Mouse (Mus musculus): ENCODE data around the gene Mcub. TPM values are rescaled to one million over a fixed set of nuclear protein-coding genes. Genes with fewer than 3 reads are reported as not detected.

Gene Mcub
- polyA plus RNA-seq, 1 experiment from 2014 or later, result 3.5 TPM

DNA sequence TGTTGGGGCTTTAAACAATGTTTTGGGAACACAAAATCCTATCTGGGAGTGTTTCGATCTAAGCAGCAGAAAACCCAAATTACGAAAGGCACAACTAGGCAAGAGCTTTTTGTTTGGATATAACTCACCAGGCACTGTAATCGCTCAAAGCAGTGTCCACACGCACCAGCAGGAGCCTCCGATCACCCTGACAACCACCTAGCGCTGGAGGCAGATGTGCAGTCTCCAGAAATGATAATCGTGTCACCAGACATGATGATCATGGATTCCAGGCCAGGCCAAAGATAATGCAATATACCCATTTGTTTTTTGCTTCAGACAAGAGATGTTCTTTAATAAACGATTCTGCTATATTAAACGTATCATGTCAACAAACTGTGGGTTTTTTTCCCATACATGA is 2.1 kb downstream of the Mcub start:
- ATAC-seq (replicated peaks; ENCODE audit: low FRiP score) (0 out of 2 replicates have a peak, but pooled peaks have one; percentile 50), DNase-seq (ENCODE audit: low spot score) (no peak)
- H3K27ac ChIP-seq (ENCODE audit: low read depth, low read length), result no peak overlapping the region
- H3K27me3 ChIP-seq (replicated peaks; ENCODE audit: control insufficient read depth, insufficient read depth, low read length), result peaks cover 29% of the 10 kb centered on the region
- H3K4me1 ChIP-seq (replicated peaks; ENCODE audit: control insufficient read depth, insufficient read depth, low read length), result peaks cover 10% of the 10 kb centered on the region
- no peaks in the 10 kb centered on the region for H3K9me3 ChIP-seq (ENCODE audit: control insufficient read depth, low read length)
- H3K4me3 ChIP-seq (ENCODE audit: low read depth, low read length), result no peak overlapping the region
- no peak overlapping the region for H3K4me2 ChIP-seq
- 78% methylated on average over 9 of the region's 9 CpGs for WGBS
- H3K9ac ChIP-seq (ENCODE audit: low read depth, low read length), result no peak overlapping the region
- H3K36me3 ChIP-seq (ENCODE audit: control insufficient read depth, insufficient read depth, low read length), result no peaks in the 10 kb centered on the region

DNA sequence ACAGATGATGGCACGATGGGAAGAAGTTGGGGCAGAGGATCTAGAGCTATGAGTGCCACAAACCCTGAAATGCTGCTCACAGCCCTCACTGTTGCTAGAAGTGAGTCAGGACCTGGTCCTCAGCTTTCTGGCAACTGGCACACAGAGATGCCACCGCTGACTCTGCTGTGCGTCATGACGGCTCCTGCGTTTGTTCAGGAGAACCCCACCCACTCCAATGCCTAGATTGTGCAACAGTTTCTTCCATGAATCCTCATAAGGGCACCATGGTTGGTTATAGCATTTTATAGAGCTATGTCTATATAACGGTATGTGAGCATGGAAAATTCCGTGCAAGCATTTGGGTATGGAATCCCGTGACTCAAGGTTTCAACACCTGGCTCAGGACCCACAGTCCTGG is 5.3 kb downstream of the Mcub start:
- Histone ChIP-seq H3K4me2 (no peak overlapping the region), H3K4me1 (replicated peaks; ENCODE audit: control insufficient read depth, insufficient read depth, low read length) (0 out of 2 replicates have a peak, but pooled peaks cover 3% of the 10 kb centered on the region), H3K27ac (ENCODE audit: low read depth, low read length) (no peak overlapping the region), H3K36me3 (ENCODE audit: control insufficient read depth, insufficient read depth, low read length) (no peaks in the 10 kb centered on the region), H3K9ac (ENCODE audit: low read depth, low read length) (no peak overlapping the region), H3K4me3 (ENCODE audit: low read depth, low read length) (no peak overlapping the region), H3K27me3 (replicated peaks; ENCODE audit: control insufficient read depth, insufficient read depth, low read length) (peaks cover 16% of the 10 kb centered on the region), H3K9me3 (ENCODE audit: control insufficient read depth, low read length) (no peaks in the 10 kb centered on the region)
- DNase-seq (ENCODE audit: low spot score) (no peak), ATAC-seq (replicated peaks; ENCODE audit: low FRiP score) (no peak)
- WGBS, result 89% methylated on average over 8 of the region's 8 CpGs

DNA sequence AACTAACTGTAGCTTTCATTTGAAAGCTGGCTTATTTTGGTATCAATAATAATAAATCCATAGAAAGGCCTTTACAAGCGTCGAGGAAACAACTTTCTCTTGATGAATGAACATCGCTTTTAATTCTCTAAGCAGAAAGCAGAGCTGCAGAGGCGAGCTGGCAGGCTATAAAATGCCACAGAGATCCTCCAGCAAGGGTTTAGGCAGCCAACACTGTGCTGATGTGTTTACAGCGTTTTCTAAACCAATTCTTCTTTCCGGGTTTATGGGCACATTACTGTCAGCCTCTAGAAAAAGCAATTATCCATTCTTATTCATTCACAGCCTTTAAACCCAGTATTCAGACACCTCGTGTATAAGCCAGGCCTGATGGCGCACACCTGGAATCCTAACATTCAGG is 7.5 kb downstream of the Mcub start:
- Histone ChIP-seq H3K9ac (ENCODE audit: low read depth, low read length) (no peak overlapping the region), H3K36me3 (ENCODE audit: control insufficient read depth, insufficient read depth, low read length) (no peaks in the 10 kb centered on the region), H3K4me2 (no peak overlapping the region), H3K4me1 (replicated peaks; ENCODE audit: control insufficient read depth, insufficient read depth, low read length) (no peaks in the 10 kb centered on the region), H3K27ac (ENCODE audit: low read depth, low read length) (no peak overlapping the region), H3K4me3 (ENCODE audit: low read depth, low read length) (no peak overlapping the region), H3K27me3 (replicated peaks; ENCODE audit: control insufficient read depth, insufficient read depth, low read length) (no peaks in the 10 kb centered on the region; the same call in 1 of the 2 replicates), H3K9me3 (ENCODE audit: control insufficient read depth, low read length) (no peaks in the 10 kb centered on the region)
- DNase-seq (ENCODE audit: low spot score) (no peak), ATAC-seq (replicated peaks; ENCODE audit: low FRiP score) (no peak)
- 79% methylated on average over 8 of the region's 8 CpGs for WGBS

DNA sequence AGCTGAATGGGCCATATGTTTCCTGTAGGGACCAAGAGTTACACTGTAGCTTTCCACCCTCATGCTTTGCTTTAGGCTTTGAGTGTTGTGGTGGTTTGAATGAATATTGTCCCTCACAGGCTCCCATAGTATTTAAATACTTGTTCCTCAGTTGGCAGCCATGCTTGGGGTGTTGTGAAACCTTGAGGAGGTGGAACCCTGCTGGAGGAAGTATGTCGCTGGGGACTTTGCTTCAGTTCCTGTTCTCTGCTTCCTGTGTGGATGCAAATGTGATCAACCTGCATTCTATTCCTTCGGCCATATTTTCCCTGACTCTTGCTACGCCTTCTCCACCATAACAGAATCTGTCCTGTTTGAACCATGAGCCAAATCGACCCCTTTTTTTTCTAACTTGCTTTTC is 16.7 kb downstream of the Mcub start:
- no peak for ATAC-seq (replicated peaks; ENCODE audit: low FRiP score)
- 78% methylated on average over 4 of the region's 4 CpGs for WGBS

DNA sequence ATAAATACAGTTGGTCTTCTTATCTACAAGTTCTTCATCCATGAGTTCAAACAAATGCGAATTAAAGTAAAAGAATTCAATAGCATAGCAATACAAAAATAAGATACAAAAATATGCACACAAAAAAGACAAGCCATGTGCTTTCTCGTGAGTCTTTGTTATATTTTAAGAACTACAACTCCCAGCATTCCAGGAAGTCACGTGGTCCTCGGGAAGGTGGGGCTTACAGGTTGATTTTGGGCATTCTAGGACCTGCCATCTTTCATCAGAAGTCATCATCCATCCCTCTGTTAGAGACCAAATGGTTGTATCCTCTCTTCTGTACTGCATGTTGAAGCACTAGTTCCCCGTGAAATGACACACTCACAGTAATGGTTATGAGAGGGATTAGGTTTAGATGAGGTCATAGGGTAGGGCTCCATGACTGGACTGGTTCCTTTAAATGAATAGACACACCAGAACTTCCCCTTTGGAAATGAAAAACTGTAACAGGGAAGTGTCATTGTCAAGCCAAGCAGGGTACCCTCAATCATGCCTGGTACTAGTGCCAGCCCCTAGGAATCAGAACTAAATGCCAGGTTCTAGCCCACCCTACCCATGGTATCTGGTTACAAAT is 20.7 kb downstream of the Mcub start:
- H3K9ac ChIP-seq (ENCODE audit: low read depth, low read length), result no peak overlapping the region
- H3K4me1 ChIP-seq (replicated peaks; ENCODE audit: control insufficient read depth, insufficient read depth, low read length), result peaks cover 12% of the 10 kb centered on the region; the same call in 1 of the 2 replicates
- no peaks in the 10 kb centered on the region for H3K9me3 ChIP-seq (ENCODE audit: control insufficient read depth, low read length)
- ATAC-seq (replicated peaks; ENCODE audit: low FRiP score) (no peak), DNase-seq (ENCODE audit: low spot score) (no peak)
- H3K27me3 ChIP-seq (replicated peaks; ENCODE audit: control insufficient read depth, insufficient read depth, low read length), result no peaks in the 10 kb centered on the region
- 75% methylated on average over 5 of the region's 5 CpGs for WGBS
- no peak overlapping the region for H3K4me3 ChIP-seq (ENCODE audit: low read depth, low read length)
- no peak overlapping the region for H3K27ac ChIP-seq (ENCODE audit: low read depth, low read length)
- H3K36me3 ChIP-seq (ENCODE audit: control insufficient read depth, insufficient read depth, low read length), result no peaks in the 10 kb centered on the region
- no peak overlapping the region for H3K4me2 ChIP-seq

More for the DNA sequence above, 16.7 kb downstream of the Mcub start:
- Histone ChIP-seq H3K36me3 (ENCODE audit: control insufficient read depth, insufficient read depth, low read length) (no peaks in the 10 kb centered on the region), H3K27me3 (replicated peaks; ENCODE audit: control insufficient read depth, insufficient read depth, low read length) (no peaks in the 10 kb centered on the region), H3K4me1 (replicated peaks; ENCODE audit: control insufficient read depth, insufficient read depth, low read length) (no peaks in the 10 kb centered on the region), H3K9ac (ENCODE audit: low read depth, low read length) (no peak overlapping the region), H3K27ac (ENCODE audit: low read depth, low read length) (no peak overlapping the region), H3K9me3 (ENCODE audit: control insufficient read depth, low read length) (no peaks in the 10 kb centered on the region), H3K4me2 (no peak overlapping the region), H3K4me3 (ENCODE audit: low read depth, low read length) (no peak overlapping the region)
- no peak for DNase-seq (ENCODE audit: low spot score)

DNA sequence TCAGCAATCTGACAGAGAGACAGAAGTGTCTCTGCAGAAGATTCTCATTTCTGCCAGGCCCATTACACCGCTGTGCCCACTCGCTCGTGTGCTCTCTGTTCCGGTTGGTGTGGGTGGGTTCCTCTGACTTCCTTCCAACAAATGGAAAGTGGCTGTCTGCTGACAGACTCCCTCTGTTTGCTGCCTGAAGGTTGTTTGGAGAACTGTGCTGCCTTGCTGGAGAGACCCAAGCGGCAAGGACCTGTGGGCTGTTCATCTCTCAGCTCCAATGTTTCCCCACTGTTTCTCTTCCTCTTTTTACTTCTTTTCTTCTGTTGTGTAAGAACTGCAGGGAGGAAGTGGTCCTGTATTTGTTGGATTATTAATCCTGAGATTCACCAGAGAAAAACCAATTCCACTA is 21.6 kb downstream of the Mcub start:
- Histone ChIP-seq H3K4me1 (replicated peaks; ENCODE audit: control insufficient read depth, insufficient read depth, low read length) (peaks cover 12% of the 10 kb centered on the region; the same call in 1 of the 2 replicates), H3K4me3 (ENCODE audit: low read depth, low read length) (no peak overlapping the region), H3K9ac (ENCODE audit: low read depth, low read length) (no peak overlapping the region), H3K36me3 (ENCODE audit: control insufficient read depth, insufficient read depth, low read length) (no peaks in the 10 kb centered on the region), H3K9me3 (ENCODE audit: control insufficient read depth, low read length) (no peaks in the 10 kb centered on the region), H3K4me2 (no peak overlapping the region), H3K27me3 (replicated peaks; ENCODE audit: control insufficient read depth, insufficient read depth, low read length) (no peaks in the 10 kb centered on the region), H3K27ac (ENCODE audit: low read depth, low read length) (no peak overlapping the region)
- DNase-seq (ENCODE audit: low spot score), result no peak
- ATAC-seq (replicated peaks; ENCODE audit: low FRiP score), result no peak
- WGBS, result 75% methylated on average over 5 of the region's 5 CpGs

DNA sequence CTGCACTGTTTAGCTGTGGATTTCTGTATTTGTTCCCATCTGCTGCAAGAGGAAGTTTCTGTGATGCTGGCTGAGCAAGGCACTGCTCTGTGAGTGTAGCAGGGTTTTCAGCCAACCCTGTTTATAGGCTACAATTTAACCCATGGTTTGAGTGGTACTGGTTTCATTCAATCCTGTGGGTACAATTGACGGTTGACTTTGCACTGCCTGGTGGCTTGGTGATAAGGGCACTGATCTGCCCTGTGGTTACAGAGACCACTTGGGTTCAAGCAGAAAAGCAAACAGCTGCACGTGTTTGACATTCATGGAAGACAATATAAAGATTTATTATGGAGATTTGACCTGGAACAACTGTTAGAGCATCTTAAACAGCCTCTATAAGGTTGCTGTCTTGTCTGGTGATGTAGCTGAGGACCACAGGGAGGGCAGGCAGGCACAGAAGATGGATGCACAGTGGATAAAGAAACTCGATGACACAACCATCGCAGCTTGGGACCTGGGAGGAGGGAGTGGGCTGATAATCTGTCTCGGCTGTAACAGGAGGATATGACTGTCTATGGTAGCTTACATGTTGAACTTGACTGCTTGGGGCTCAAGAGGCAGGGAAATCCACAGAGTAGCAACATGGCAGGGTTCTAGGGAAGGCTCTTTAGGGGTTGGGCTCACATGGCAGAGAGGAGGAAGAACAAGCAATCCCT is 23.6 kb downstream of the Mcub start:
- no peaks in the 10 kb centered on the region for H3K36me3 ChIP-seq (ENCODE audit: control insufficient read depth, insufficient read depth, low read length)
- peak overlapping the region; percentile 23 for H3K4me2 ChIP-seq
- no peak for DNase-seq (ENCODE audit: low spot score)
- H3K9ac ChIP-seq (ENCODE audit: low read depth, low read length), result no peak overlapping the region
- H3K27ac ChIP-seq (ENCODE audit: low read depth, low read length), result no peak overlapping the region
- peak; percentile 85 for ATAC-seq (replicated peaks; ENCODE audit: low FRiP score)
- H3K4me3 ChIP-seq (ENCODE audit: low read depth, low read length), result no peak overlapping the region
- no peaks in the 10 kb centered on the region for H3K27me3 ChIP-seq (replicated peaks; ENCODE audit: control insufficient read depth, insufficient read depth, low read length)
- H3K9me3 ChIP-seq (ENCODE audit: control insufficient read depth, low read length), result no peaks in the 10 kb centered on the region
- 25% methylated on average over 5 of the region's 5 CpGs for whole genome bisulfite sequencing
- H3K4me1 ChIP-seq (replicated peaks; ENCODE audit: control insufficient read depth, insufficient read depth, low read length), result peaks cover 12% of the 10 kb centered on the region; the same call in 1 of the 2 replicates

DNA sequence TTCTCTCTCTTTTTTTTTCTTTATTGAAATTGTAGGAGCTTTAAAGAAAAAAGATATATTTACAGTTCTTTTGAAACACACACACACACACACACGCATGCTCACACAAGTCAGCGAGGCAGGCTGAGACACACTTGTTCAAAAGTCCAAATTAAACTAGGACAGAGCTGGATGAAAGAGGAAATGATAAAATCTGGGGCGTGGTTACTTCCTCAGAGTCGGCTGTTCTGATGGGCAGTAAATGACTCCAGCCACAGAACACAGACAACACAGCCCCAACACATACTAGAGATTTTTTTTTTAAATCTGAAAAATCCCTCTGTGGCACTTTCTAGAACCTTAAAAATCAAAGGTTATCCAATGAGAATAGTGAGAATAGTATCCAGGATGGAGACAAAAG is 26.2 kb downstream of the Mcub start:
- H3K27ac ChIP-seq (ENCODE audit: low read depth, low read length), result no peak overlapping the region
- no peak for DNase-seq (ENCODE audit: low spot score)
- no peak for ATAC-seq (replicated peaks; ENCODE audit: low FRiP score)
- peaks cover 12% of the 10 kb centered on the region; the same call in 1 of the 2 replicates for H3K4me1 ChIP-seq (replicated peaks; ENCODE audit: control insufficient read depth, insufficient read depth, low read length)
- WGBS, result 46% methylated on average over 4 of the region's 4 CpGs
- no peak overlapping the region for H3K4me3 ChIP-seq (ENCODE audit: low read depth, low read length)
- H3K27me3 ChIP-seq (replicated peaks; ENCODE audit: control insufficient read depth, insufficient read depth, low read length), result no peaks in the 10 kb centered on the region
- no peak overlapping the region for H3K4me2 ChIP-seq
- H3K36me3 ChIP-seq (ENCODE audit: control insufficient read depth, insufficient read depth, low read length), result no peaks in the 10 kb centered on the region
- H3K9ac ChIP-seq (ENCODE audit: low read depth, low read length), result no peak overlapping the region
- no peaks in the 10 kb centered on the region for H3K9me3 ChIP-seq (ENCODE audit: control insufficient read depth, low read length)

DNA sequence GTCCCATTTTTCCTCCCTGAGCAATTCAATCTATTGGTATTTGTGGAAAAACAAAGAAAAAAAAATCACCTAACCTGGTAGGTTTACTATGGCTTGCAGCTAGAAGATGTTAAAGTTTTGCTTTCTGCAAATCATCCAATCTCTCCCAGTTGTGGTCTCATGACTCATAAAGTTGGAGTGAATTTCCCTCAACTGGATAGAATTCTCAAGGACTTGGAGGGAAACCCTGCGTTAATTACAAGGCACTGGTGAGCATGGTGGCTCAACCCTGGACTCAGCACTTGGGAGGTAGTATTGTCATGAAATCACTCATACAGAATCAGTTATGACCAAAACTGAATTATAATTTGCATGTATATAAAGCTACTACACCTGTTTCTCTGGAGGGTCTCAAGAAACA is 28.7 kb downstream of the Mcub start:
- Histone ChIP-seq H3K4me2 (no peak overlapping the region), H3K27me3 (replicated peaks; ENCODE audit: control insufficient read depth, insufficient read depth, low read length) (no peaks in the 10 kb centered on the region), H3K36me3 (ENCODE audit: control insufficient read depth, insufficient read depth, low read length) (no peaks in the 10 kb centered on the region), H3K27ac (ENCODE audit: low read depth, low read length) (no peak overlapping the region), H3K9me3 (ENCODE audit: control insufficient read depth, low read length) (no peaks in the 10 kb centered on the region), H3K9ac (ENCODE audit: low read depth, low read length) (no peak overlapping the region), H3K4me1 (replicated peaks; ENCODE audit: control insufficient read depth, insufficient read depth, low read length) (0 out of 2 replicates have a peak, but pooled peaks cover 6% of the 10 kb centered on the region), H3K4me3 (ENCODE audit: low read depth, low read length) (no peak overlapping the region)
- WGBS, result 100% methylated on average over 1 of the region's 1 CpGs
- ATAC-seq (replicated peaks; ENCODE audit: low FRiP score) (no peak), DNase-seq (ENCODE audit: low spot score) (no peak)
